Mouse (Mus musculus) heart, postnatal 25 days (tissue): Measurements from ENCODE around the gene Ntn4. TPM values are rescaled to one million over a fixed set of nuclear protein-coding genes. Genes with fewer than 3 reads are reported as not detected.

Source experiments
- DNase-seq: peaks from one replicate; pipeline ENCODE4 v3.0.0; 2022; ENCODE audit warnings: low spot score
- intact Hi-C: fragments of 180-260 bp; cut with DNase I; formaldehyde crosslinking; loops from one replicate; pipeline ENCODE4 v1.15.1; 2025
- total RNA-seq, 2 experiments: library from RNA; stranded (reverse); gene quantifications; 2 replicates each; pipeline ENCODE4 v1.2.3; 2021

Ntn4 gene
- 10 to 100 TPM; 12.2 to 14.1 TPM for total RNA-seq

DNA sequence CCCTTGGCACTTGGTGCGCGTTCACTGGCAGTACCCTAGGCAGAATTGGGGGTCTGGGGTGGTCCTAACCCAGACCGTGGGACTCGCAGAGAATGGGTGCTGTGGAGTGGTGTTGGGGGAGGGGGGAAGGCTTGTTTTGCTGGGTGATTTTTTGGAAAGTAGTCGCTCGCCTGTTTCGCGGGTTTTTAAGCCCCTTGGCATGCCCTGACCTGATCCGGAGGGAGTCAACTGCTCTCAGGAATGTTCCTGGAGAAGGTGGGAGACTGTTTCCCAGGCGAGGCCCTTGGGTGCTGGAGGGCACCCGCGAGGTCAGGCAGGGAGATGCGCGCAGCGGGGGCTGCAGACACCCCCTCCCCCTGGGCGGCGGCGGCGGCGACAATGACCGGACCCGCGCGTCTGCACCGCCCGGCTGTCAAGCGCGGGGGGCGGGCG is at the start of gene Ntn4:
Gene Ntn4 (plus strand): TSS at position 161 of the 432 bp plus-strand sequence.
- intact Hi-C loops = no loop called here
- DNase-seq = no peak

DNA sequence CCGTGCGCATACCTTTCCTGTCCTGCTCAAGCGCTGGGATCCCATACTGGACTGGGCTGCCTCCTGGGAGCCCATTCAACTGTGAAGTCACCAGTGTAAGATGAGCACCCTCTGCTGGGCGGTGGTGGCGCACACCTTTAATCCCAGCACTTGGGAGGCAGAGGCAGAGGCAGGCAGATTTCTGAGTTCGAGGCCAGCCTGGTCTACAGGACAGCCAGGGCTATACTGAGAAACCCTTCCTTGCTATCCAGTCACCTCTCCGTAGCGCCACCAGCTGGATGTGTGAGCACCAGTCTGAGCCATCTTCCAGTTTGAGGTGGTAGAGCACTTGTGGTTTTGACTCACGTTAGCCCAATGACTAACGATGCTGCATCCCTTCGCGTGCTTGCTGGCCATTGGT is 48.0 kb upstream of the Ntn4 start:
- no peak for DNase-seq
- intact Hi-C loops = loop anchor here (5.0 kb wide), 1 partner anchor 185 kb away; no protein-coding TSS in a partner anchor

GRCm38 (mm10) chr10:93594022-93594482 is 46.4 kb upstream of the Ntn4 start:
- intact Hi-C loops = loop anchor here (1.0 to 5.0 kb wide), 2 partner anchors 183 to 219 kb away; no protein-coding TSS in a partner anchor
- DNase-seq = peak; percentile 57

GRCm38 (mm10) chr10:93595831-93596230 is 44.6 kb upstream of the Ntn4 start:
- intact Hi-C loops = no loop called here

GRCm38 (mm10) chr10:93596641-93597040 is 43.8 kb upstream of the Ntn4 start:
- intact Hi-C loops = no loop called here
- DNase-seq = no peak

More at GRCm38 (mm10) chr10:93595831-93596230, 44.6 kb upstream of the Ntn4 start:
- DNase-seq = no peak

- intact Hi-C loops = no loop called here
- no peak for DNase-seq
These were observed 38.2 kb upstream of the Ntn4 start for GRCm38 (mm10) chr10:93602309-93602708.

DNA sequence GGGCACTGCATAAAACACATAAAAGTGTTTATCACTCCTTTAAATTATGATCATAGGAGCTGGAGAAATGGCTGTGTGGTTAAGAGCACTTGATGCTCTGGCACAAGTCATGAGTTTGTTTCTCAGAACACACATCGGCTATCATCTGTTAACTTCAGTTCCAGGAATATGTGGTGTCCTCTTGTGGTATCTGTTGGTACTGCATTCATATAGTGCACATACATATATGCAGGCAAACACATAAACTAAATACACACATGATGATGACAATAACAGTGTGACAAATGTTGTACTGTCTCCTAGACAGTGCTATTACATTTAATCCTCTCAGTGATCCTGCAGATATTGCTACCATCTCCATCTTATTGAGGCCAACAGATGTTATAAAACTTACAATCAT is 37.2 kb upstream of the Ntn4 start:
- DNase-seq = no peak
- intact Hi-C loops = no loop called here

- intact Hi-C loops = no loop called here
- no peak for DNase-seq
These were observed 34.2 kb upstream of the Ntn4 start for GRCm38 (mm10) chr10:93606326-93606725.

DNA sequence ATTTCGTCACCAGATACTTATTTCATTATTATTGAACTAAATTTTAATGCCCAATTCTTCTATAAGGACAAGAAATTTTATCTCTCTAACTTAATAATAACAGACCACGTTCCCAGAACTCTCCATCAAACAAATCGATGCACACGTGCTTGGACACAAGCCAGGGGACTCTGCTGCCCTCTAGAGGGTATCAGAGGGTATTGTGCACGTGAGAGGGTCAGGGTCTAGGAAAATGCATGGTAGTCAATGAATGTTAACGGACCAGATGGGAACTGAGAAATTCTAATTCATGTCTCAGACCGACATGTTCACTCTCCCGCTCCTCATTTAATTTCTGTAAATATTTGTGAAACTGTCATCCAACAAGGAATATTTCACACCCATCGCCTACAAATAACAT is 32.4 kb upstream of the Ntn4 start:
- DNase-seq = no peak
- intact Hi-C loops = no loop called here

DNA sequence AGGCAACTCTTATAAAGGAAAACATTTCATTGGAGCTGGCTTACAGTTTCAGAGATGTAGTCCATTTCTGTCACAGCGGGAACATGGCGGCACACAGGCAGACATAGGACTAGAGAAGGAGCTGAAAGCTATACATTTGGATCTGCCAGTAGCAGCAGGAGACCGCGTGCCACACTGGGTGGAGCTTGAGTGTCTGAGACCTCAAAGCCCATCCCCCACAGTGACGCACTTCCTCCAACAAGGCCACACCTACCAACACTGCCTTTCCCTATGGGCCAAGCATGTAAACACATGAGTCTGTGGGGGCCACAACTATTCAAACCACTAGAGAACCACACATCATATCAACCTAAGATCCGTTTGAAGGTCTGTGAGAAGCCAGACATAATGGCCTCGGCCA is 31.2 kb upstream of the Ntn4 start:
- DNase-seq = no peak
- intact Hi-C loops = no loop called here

DNA sequence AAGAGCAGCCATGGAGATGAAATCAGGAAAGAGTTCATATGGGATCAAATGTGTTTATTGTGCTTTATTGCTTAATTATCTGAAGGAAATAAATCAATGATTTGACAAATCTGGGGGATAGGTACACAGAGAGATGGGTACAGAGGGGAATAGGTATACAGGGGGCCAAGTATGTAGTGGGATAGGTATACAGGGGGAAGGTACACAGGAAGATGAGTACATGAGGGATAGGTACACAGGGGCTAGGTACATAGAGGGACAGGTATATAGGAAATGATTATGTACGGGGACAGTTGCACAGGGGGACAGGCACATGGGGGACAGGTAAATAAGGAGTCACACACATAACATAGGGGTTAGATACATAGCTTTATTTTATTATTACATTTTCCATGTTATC is 29.6 kb upstream of the Ntn4 start:
- intact Hi-C loops = loop anchor here (1.0 to 5.0 kb wide), 3 partner anchors 151 to 201 kb away; no protein-coding TSS in a partner anchor
- no peak for DNase-seq

- intact Hi-C loops = loop anchor here (1.0 to 5.0 kb wide), 3 partner anchors 151 to 201 kb away; no protein-coding TSS in a partner anchor
- no peak for DNase-seq
These were observed 29.0 kb upstream of the Ntn4 start for GRCm38 (mm10) chr10:93611419-93612007.

- intact Hi-C loops = loop anchor here (5.0 kb wide), 2 partner anchors 147 to 197 kb away; no protein-coding TSS in a partner anchor
- no peak for DNase-seq
These were observed 25.6 kb upstream of the Ntn4 start for GRCm38 (mm10) chr10:93614850-93615249.

DNA sequence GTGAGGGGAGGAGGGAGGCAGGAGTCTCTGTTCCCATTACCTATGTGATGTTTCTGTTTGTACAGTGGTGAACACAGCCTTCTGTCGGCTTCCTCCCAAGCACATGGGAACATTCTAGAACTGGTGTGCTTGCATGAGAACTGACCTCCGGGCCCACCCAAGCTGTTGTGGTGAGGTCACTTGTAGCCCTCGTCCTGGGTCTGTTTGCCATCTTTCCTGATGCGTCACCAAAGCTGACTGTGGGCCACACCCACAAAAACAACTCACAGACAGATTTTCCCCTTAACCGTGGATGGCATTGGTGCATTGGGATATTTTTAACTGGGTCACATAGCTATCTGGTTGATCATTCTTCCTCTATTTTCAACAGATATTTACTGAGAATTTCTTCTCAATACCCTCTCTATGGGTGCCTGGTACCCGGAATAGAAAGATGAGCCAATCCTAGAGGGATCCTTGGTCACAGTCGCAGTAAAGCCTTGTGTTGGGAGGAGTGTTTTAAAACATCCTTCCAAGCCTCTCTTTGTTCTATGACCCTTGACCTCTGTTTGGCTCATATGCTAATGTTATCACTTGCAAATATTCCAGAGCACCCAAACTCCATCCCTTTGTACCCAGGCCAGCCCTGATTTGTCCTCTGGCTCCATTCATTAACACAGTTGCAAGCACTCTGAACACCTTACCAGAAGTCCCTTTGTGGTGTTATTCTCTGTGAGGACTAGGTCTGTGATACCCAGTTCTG is 19.9 kb upstream of the Ntn4 start:
- intact Hi-C loops = no loop called here
- peak; percentile 30 for DNase-seq

DNA sequence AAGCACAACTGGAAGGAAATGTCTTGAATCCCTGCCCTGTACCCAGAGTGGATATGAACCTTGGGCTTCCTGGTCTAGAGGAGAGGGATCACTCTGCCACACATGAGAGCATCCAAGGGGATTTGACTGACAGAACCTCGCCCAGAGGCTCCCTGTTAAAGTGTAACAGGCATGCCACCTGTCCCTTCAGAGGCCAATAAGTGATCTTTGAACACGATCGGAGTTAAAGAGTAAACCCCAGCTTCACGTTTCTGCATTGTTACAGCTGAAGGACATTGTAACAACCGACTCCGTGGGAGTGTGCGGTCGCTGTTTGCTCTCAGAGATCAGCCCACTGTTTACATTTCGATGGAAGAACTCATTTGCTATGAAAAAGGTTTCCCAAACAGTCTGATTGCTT is 16.8 kb upstream of the Ntn4 start:
- intact Hi-C loops = no loop called here
- DNase-seq = no peak

- intact Hi-C loops = no loop called here
These were observed 16.3 kb upstream of the Ntn4 start for GRCm38 (mm10) chr10:93624151-93624550.

DNA sequence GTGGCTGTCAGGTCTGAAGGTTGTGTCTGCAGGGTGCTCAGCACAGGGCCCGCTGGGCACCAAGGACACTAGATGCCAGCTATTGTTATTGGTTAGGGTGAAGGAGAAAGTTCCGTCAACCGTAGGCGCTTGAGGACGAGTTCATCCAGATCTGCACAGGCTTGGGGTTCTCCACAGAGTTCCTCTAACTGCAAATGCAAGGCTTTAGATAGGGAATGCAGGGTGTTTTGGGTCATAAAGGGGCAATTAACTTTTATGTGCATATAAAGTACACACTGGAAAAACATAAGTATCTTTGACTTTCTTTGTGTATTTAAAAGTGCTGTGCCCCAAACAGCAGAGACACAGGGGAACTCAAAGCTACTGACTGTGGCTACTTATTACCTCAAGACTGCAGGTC is 10.2 kb upstream of the Ntn4 start:
- DNase-seq = no peak
- intact Hi-C loops = no loop called here

More at GRCm38 (mm10) chr10:93624151-93624550, 16.3 kb upstream of the Ntn4 start:
- DNase-seq = no peak

- no peak for DNase-seq
- intact Hi-C loops = no loop called here
These were observed 8.4 kb upstream of the Ntn4 start for GRCm38 (mm10) chr10:93632086-93632485.

DNA sequence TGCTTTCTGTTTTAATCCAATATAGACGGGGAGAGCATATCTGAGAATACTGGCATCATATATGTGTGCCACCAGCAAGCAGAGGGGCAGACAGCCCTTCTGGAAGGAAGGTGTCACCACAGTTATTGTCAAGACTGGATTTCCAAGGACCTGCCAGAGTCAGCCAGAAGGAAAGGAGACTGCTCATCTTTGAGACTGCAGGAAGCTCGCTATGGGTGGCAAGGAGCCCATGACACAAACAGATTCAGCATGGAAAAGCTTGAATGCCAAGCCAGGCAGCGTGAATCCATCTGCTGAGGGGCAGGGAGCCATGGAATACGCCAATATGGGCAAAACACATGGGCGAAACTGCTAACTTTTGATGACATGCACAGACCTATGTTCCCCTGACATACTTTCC is 6.9 kb upstream of the Ntn4 start:
- intact Hi-C loops = no loop called here
- DNase-seq = no peak

DNA sequence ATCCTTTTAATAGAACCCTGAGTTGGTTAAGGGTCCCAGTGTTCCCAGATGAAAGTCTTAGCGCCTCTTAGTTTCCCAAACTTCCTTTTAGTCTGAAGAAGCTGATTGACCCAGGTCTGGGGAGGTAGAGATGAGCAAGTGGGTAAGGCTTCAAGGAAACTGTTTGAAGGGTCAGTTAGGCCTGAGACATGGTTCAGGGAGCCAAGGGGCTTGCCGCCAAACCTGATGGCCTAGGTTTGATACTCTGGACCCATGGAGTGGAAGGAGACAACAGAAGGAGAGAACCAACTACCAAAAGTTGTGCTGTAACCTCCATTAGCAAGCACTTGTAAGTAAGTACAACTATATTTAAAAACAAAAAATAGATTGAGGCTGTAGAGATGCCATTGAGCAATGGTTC is 6.5 kb upstream of the Ntn4 start:
- intact Hi-C loops = no loop called here

DNA sequence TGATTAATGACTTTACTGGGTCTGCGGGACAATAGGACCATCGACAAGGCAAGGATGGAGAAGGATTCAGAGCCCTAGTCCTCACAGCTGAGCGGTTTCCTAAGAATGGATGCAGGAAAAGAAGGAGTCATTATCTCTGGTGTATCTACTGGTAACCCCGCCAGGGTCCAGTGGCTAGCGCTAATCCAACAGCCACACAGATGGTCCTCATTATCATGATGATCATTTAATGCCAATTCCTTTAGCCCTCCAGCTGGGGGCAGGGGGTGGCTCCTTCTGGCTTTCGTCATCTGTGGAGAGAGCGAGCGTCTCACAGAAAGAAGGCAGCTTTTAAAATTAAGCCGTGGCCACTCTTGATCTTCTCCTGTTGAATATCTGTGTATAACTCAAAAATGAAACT is 4.5 kb upstream of the Ntn4 start:
- intact Hi-C loops = no loop called here
- DNase-seq = no peak

More for the DNA sequence above, 6.5 kb upstream of the Ntn4 start:
- DNase-seq = no peak
